10 mouse cellular contexts compared by ENCODE assay signal in genomic region chr10:111476301-111476700, GRCm38 (mm10). TPM values are rescaled to one million over a fixed set of nuclear protein-coding genes. Genes with fewer than 3 reads are reported as not detected.
A peak's percentile ranks its signal among the peaks of the same experiment; 100 is the strongest.
DNase-seq lines count a peak whose midpoint lies in the region; ATAC-seq and TF ChIP-seq lines count a peak whose summit lies in the region.
"Had no signal": no experiment of that assay in that cellular context is flagged by ENCODE, and none has a peak within 500 bp of the region (broad histone marks: within the 10 kb centered on the region; RNA-seq: fewer than 3 reads in every experiment).

No protein-coding gene starts in this region.

- H3K4me3 ChIP-seq in limb, embryonic 12.5 days (replicated peaks): no peak overlapping the region
- no peak overlapping the region; the same call in 1 of the 2 replicates for H3K4me3 ChIP-seq in limb, embryonic 10.5 days
- H3K4me3 ChIP-seq in embryonic fibroblast, embryonic 13.5 days (ENCODE audit: insufficient read depth, low read length): peak overlapping the region; percentile 19
- H3K4me3 ChIP-seq in hindbrain, postnatal 0 days (ENCODE audit: low read length): no peak overlapping the region
- no peak overlapping the region for H3K4me3 ChIP-seq in neural tube, embryonic 15.5 days (replicated peaks)

- H3K36me3 ChIP-seq in limb, embryonic 12.5 days: peaks cover 22% of the 10 kb centered on the region
- peaks cover 52% of the 10 kb centered on the region for H3K36me3 ChIP-seq in limb, embryonic 10.5 days
- H3K36me3 ChIP-seq in hindbrain, postnatal 0 days (ENCODE audit: insufficient read depth, low read length): no peaks in the 10 kb centered on the region
- H3K36me3 ChIP-seq in neural tube, embryonic 15.5 days: no peaks in the 10 kb centered on the region

- no peak for TF ChIP-seq POLR2A in embryonic fibroblast, embryonic 13.5 days (IDR thresholded peaks at IDR 0.05; ENCODE audit: low read depth, low read length)

- no peak overlapping the region for H3K27ac ChIP-seq in limb, embryonic 12.5 days
- H3K27ac ChIP-seq in limb, embryonic 10.5 days: no peak overlapping the region
- 0 out of 2 replicates have a peak overlapping the region, but pooled peaks have one; percentile 13 for H3K27ac ChIP-seq in embryonic fibroblast, embryonic 13.5 days (ENCODE audit: insufficient read depth, low read length)
- no peak overlapping the region for H3K27ac ChIP-seq in hindbrain, postnatal 0 days
- no peak overlapping the region for H3K27ac ChIP-seq in neural tube, embryonic 15.5 days (replicated peaks)

- TF ChIP-seq CTCF in embryonic fibroblast, embryonic 13.5 days (IDR thresholded peaks at IDR 0.05; ENCODE audit: borderline replicate concordance, insufficient read depth, low read length): no peak
- TF ChIP-seq CTCF in hindbrain, postnatal 0 days (IDR thresholded peaks at IDR 0.05; ENCODE audit: low read depth): no peak

- DNase-seq in limb, embryonic 10.5 days (ENCODE audit: low spot score): no peak
- DNase-seq in hindbrain, postnatal 0 days (ENCODE audit: low spot score): peak; percentile 32
- no peak for DNase-seq in cerebellum, adult 8-10 months
- no peak for DNase-seq in adrenal gland, postnatal 10 days
- DNase-seq: cerebellum, adult 18-20 months; heart, postnatal 14 days had no signal

- no peak overlapping the region for H3K9ac ChIP-seq in limb, embryonic 12.5 days (replicated peaks)
- H3K9ac ChIP-seq in hindbrain, postnatal 0 days (replicated peaks; ENCODE audit: low read length): no peak overlapping the region
- H3K9ac ChIP-seq in neural tube, embryonic 15.5 days (replicated peaks): no peak overlapping the region

- 52% methylated on average over 4 of the region's 4 CpGs for WGBS in limb, embryonic 12.5 days
- WGBS in limb, embryonic 10.5 days: 71% methylated on average over 4 of the region's 4 CpGs
- WGBS in hindbrain, postnatal 0 days: 19% methylated on average over 4 of the region's 4 CpGs
- 29% methylated on average over 4 of the region's 4 CpGs for WGBS in neural tube, embryonic 15.5 days

- H3K27me3 ChIP-seq in limb, embryonic 12.5 days: no peaks in the 10 kb centered on the region
- H3K27me3 ChIP-seq in limb, embryonic 10.5 days (ENCODE audit: low read depth, poor library complexity, severe bottlenecking): no peaks in the 10 kb centered on the region
- H3K27me3 ChIP-seq in hindbrain, postnatal 0 days (ENCODE audit: insufficient read depth, low read length): no peaks in the 10 kb centered on the region
- no peaks in the 10 kb centered on the region for H3K27me3 ChIP-seq in neural tube, embryonic 15.5 days (replicated peaks)

- ATAC-seq in limb, embryonic 12.5 days (ENCODE audit: insufficient number of reproducible peaks, insufficient read depth, low FRiP score, low TSS enrichment, low read depth): no peak
- no peak for ATAC-seq in hindbrain, postnatal 0 days
- no peak for ATAC-seq in neural tube, embryonic 15.5 days (ENCODE audit: low FRiP score)
- ATAC-seq in cerebellum, adult (ENCODE audit: insufficient number of reproducible peaks, low FRiP score, low TSS enrichment): no peak

- H3K4me1 ChIP-seq in limb, embryonic 12.5 days (replicated peaks): peaks cover 31% of the 10 kb centered on the region
- peaks cover 39% of the 10 kb centered on the region for H3K4me1 ChIP-seq in limb, embryonic 10.5 days
- H3K4me1 ChIP-seq in embryonic fibroblast, embryonic 13.5 days (ENCODE audit: control insufficient read depth, insufficient read depth, low read length): peaks cover 15% of the 10 kb centered on the region
- H3K4me1 ChIP-seq in hindbrain, postnatal 0 days (ENCODE audit: insufficient read depth, low read length): 0 out of 2 replicates have a peak, but pooled peaks cover 4% of the 10 kb centered on the region
- H3K4me1 ChIP-seq in neural tube, embryonic 15.5 days: peaks cover 55% of the 10 kb centered on the region

- no peaks in the 10 kb centered on the region for H3K9me3 ChIP-seq in limb, embryonic 12.5 days
- no peaks in the 10 kb centered on the region for H3K9me3 ChIP-seq in limb, embryonic 10.5 days (replicated peaks)
- no peaks in the 10 kb centered on the region for H3K9me3 ChIP-seq in hindbrain, postnatal 0 days (ENCODE audit: low read length)
- no peaks in the 10 kb centered on the region for H3K9me3 ChIP-seq in neural tube, embryonic 15.5 days (replicated peaks)

- H3K4me2 ChIP-seq in limb, embryonic 12.5 days: peak overlapping the region; percentile 0; the same call in 1 of the 2 replicates
- peak overlapping the region; percentile 32; the same call in 1 of the 2 replicates for H3K4me2 ChIP-seq in hindbrain, postnatal 0 days (ENCODE audit: low read depth, low read length)
- peak overlapping the region; percentile 81 for H3K4me2 ChIP-seq in neural tube, embryonic 15.5 days

RNA-seq across cellular contexts. Expression of gene Nap1l1, which starts 3.3 kb away (rescaled TPM):
- 314 and 324 TPM in 2 replicates for polyA plus RNA-seq in limb, embryonic 12.5 days (2016; fragmentation: Nextera tagmentation; extraction: Ambion mirVana)
- polyA plus RNA-seq in limb, embryonic 10.5 days (2016; fragmentation: Nextera tagmentation; extraction: Ambion mirVana): 343 and 349 TPM in 2 replicates
- polyA plus RNA-seq in embryonic fibroblast, embryonic 13.5 days (2011; ENCODE audit: insufficient read length, low read depth, missing spikeins): 496 and 532 TPM in 2 replicates
- 45.4 and 48.7 TPM in 2 replicates for total RNA-seq in hindbrain, postnatal 0 days (2014; rRNA removed)
- 174 and 197 TPM in 2 replicates for polyA plus RNA-seq in hindbrain, postnatal 0 days (2015; fragmentation: Nextera tagmentation; extraction: Ambion mirVana)
- polyA plus RNA-seq in neural tube, embryonic 15.5 days (2015; fragmentation: Nextera tagmentation; extraction: Ambion mirVana): 162 and 180 TPM in 2 replicates
- 100 to 1,000 TPM; 130 to 141 TPM for total RNA-seq in adrenal gland, postnatal 10 days (2021)

RNA-seq across cellular contexts. Expression of gene Phlda1, which starts 29.8 kb away (rescaled TPM):
- polyA plus RNA-seq in limb, embryonic 12.5 days (2016; fragmentation: Nextera tagmentation; extraction: Ambion mirVana): 28.2 and 35.3 TPM in 2 replicates
- 19.8 and 20.1 TPM in 2 replicates for polyA plus RNA-seq in limb, embryonic 10.5 days (2016; fragmentation: Nextera tagmentation; extraction: Ambion mirVana)
- 19.9 and 41.4 TPM in 2 replicates for polyA plus RNA-seq in embryonic fibroblast, embryonic 13.5 days (2011; ENCODE audit: insufficient read length, low read depth, missing spikeins)
- total RNA-seq in hindbrain, postnatal 0 days (2014; rRNA removed): 7.0 and 8.4 TPM in 2 replicates
- polyA plus RNA-seq in hindbrain, postnatal 0 days (2015; fragmentation: Nextera tagmentation; extraction: Ambion mirVana): 36.2 and 39.4 TPM in 2 replicates
- 67.4 and 69.7 TPM in 2 replicates for polyA plus RNA-seq in neural tube, embryonic 15.5 days (2015; fragmentation: Nextera tagmentation; extraction: Ambion mirVana)
- total RNA-seq in adrenal gland, postnatal 10 days (2021): 10 to 100 TPM; 36.3 to 40.2 TPM

Comparison
In these comparisons a context has a peak if more than half of its experiments do, and no peak if none do; other contexts are left out.
1. H3K4me2 ChIP-seq: peak in every context shown above with its lines; median percentile 81 in neural tube, embryonic 15.5 days; 32 in hindbrain, postnatal 0 days; 0 in limb, embryonic 12.5 days.